Mouse (Mus musculus): ENCODE results near the gene E030025P04Rik. TPM values are rescaled to one million over a fixed set of nuclear protein-coding genes. Genes with fewer than 3 reads are reported as not detected.

E030025P04Rik gene
- total RNA-seq (2021), result not detected

DNA sequence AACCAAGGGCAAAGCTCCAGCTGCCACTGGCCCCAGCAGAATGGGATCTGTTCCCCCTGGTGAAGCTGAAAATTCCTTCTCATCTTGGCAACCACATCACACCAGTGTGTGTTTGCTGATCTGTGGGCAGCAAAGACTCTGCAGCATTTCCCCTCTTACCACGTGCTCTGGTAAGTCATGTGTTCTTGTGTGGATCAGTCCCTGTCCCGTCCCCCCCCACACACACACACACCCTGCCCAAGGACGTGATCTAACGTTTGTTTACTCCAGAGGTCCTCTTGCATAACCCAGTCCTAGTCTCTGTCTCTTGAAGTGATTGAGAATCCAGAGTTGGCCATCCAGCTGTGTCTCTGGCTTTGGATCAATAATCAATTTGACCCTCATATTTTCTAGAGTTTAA lies at the start of gene E030025P04Rik:
TSS of gene E030025P04Rik (minus strand) at position 134 of the 400 bp plus-strand sequence.
- DNase-seq (ENCODE audit: low spot score), result no peak
- intact Hi-C loops (cut with DNase I), result no loop called here

- peak; percentile 11 for DNase-seq (ENCODE audit: low spot score)
- intact Hi-C loops (cut with DNase I), result loop anchor here (1.0 to 2.0 kb wide), 2 partner anchors 268 to 742 kb away; no protein-coding TSS in a partner anchor
Observed at GRCm38 (mm10) chr11:109192673-109193557, 48.7 kb upstream of the E030025P04Rik start.

- DNase-seq (ENCODE audit: low spot score), result no peak
- intact Hi-C loops (cut with DNase I), result no loop called here
Observed at GRCm38 (mm10) chr11:109188235-109188634, 44.1 kb upstream of the E030025P04Rik start.

DNA sequence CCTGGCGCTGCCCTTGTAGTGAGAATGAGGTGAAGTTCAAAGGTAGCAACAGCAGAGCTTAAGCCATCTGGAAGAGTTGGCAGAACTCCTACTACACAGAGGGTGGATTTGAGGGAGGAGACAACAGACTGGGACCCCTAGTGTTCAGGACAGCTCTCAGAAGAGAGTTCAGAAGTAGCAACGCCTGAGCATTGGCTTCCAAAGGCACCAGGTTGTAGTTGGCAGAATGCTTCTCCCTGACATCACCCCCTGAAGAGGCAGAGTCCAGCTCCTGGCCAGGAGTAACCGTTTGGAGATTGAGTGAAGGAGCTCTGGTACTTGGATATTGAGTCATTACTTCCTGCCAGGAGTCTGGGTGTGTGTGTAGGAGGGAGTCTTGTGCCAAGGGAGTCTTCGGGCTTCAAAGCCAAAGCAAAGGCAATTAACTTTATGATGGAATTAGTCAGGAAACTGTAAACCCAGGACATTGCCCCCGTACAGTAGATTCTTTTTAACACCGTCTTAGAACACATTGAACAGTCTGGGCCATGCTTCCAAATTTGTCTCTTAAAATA lies 43.5 kb upstream of the E030025P04Rik start:
- no peak for DNase-seq (ENCODE audit: low spot score)
- intact Hi-C loops (cut with DNase I), result no loop called here

- intact Hi-C loops (cut with DNase I), result no loop called here
- no peak for DNase-seq (ENCODE audit: low spot score)
Observed at GRCm38 (mm10) chr11:109181118-109181517, 36.9 kb upstream of the E030025P04Rik start.

DNA sequence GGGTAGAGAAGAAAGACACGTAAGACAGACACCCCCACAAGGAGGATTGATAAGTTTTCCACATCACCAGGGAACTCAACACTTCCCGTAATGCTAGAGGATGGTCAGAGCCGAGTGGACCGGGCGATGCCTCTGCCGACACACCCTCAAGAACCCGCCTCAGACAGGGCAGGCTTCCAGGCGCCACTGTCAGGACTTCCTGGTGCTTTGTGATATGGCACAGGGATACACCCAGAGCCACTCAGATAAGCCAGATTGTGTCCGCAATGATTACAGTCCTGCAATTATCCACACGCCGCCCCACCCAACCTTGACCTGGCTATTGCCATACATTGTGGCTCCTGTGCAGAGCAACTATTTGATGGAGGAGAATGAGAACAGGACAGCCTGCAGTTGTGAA lies 36.1 kb upstream of the E030025P04Rik start:
- DNase-seq (ENCODE audit: low spot score), result no peak
- intact Hi-C loops (cut with DNase I), result no loop called here

DNA sequence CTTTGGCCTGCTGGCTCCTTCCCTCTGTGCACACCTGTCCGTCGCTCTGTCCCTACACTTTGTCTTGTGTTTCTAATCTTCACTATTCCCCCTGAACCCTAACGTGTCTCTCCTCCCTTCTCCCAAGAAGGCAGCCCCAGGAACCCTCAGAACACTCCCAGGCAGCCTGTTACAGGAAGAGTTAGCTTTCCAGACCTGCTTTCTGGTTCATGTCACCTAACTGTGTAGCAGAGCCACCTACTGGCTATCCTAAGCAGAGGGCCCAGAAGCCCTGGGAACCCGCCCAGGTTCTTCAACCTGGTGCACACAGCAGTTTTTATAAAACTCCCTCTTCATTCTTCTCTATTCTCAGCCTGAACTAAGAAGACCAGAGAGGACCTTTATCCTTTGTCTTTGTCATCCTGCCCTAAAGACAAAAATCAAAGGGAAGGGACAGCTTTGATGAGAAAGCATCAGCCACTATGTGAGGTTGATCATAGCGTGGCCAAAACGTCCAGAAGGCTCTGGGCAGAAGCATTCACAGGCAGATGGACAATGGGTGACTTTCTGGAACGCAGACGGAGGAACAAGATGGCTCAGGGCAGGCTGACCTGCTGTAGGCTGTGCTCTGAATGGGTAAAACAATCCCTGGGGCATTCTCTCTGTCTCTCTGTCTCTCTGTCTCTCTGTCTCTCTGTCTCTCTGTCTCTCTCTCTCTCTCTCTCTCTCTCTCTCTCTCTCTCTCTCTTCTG lies 34.8 kb upstream of the E030025P04Rik start:
- DNase-seq (ENCODE audit: low spot score), result no peak
- intact Hi-C loops (cut with DNase I), result loop anchor here (5.0 kb wide), 2 partner anchors 257 to 732 kb away; partner anchors contain the start of gene Axin2

- intact Hi-C loops (cut with DNase I), result loop anchor here (5.0 kb wide), 2 partner anchors 253 to 728 kb away; partner anchors contain the start of gene Axin2
- no peak for DNase-seq (ENCODE audit: low spot score)
Observed at GRCm38 (mm10) chr11:109175376-109175969, 31.3 kb upstream of the E030025P04Rik start.

DNA sequence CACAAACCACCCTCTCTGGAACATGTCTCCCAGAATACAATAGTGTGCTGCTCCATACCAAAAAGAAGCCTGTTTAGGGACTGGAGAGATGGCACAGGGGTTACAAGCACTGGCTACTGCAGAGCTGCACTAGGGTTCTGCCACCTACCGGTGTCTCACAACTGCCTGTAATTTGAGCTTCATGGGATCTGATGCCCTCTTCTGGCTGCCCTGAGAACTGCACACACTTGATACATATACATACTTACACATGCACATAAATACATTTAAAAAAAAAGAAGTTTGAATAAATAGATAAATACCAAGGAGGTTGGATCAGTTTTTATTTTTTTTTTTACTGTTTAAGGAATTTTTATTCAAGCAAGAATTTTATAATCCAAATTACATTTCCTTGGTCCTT lies 28.1 kb upstream of the E030025P04Rik start:
- intact Hi-C loops (cut with DNase I), result no loop called here
- DNase-seq (ENCODE audit: low spot score), result no peak

- intact Hi-C loops (cut with DNase I), result no loop called here
- DNase-seq (ENCODE audit: low spot score), result no peak
Observed at GRCm38 (mm10) chr11:109170771-109171170, 26.6 kb upstream of the E030025P04Rik start.

DNA sequence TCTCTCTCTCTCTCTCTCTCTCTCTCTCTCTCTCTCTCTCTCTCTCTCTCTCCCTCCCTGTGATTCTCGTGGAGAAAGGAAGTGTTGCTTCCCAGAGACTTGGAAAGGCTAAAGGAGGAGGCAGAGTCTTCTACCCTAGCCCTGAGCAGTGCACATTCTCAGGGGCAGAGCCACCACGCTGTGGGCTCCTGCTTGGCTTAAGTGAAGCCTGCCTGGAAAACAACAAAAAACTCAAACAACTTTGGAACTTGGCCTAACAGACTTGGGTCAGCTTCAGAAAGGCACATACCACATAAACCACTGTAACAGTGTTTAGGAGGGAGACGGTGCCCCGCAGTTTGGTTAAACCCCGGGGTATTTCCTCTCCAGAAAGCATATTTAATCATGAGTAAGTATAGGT lies 13.5 kb upstream of the E030025P04Rik start:
- intact Hi-C loops (cut with DNase I), result no loop called here
- DNase-seq (ENCODE audit: low spot score), result no peak

GRCm38 (mm10) chr11:109144890-109145341 lies 747 bp upstream of the E030025P04Rik start:
- DNase-seq (ENCODE audit: low spot score), result no peak
- intact Hi-C loops (cut with DNase I), result no loop called here

- intact Hi-C loops (cut with DNase I), result no loop called here
- DNase-seq (ENCODE audit: low spot score), result peak; percentile 20
Observed at GRCm38 (mm10) chr11:109126482-109126881, 17.7 kb downstream of the E030025P04Rik start.

DNA sequence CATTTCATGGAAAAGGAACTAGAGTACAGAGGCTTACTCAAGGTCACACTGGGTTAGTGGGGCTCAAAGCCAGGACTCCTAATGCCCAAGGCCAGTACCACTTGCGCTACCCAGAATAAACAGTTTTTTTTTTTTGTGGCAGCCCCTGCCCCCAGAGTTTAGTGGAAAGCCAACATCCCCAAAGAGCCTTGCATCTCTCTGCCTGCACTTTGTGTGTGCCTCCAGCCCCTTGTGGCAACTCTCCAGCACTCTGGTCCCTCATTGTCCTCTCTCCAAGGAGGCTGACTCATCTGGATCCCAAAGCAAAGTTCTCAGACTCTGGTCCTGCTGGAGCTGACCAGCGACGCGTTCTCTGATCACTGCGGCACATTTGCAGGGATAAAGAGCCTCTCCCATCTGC lies 18.7 kb downstream of the E030025P04Rik start:
- DNase-seq (ENCODE audit: low spot score), result peak; percentile 16
- intact Hi-C loops (cut with DNase I), result no loop called here

DNA sequence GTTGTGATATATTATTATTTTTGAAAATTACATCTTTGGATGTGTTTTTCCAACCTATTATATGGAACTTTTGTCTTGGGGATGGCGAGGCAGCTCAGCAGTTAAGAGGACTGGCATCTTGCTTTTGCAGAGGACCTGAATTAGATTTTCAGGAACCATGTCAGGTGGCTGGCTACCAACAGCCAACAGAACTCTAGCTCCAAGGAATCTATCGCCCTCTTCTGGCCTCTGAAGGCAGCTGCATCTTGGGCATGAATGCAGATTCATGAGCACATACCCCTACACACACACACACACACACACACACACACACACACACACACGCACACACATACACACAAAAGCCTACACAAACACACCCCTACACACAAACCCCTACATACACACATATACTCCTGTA lies 19.9 kb downstream of the E030025P04Rik start:
- DNase-seq (ENCODE audit: low spot score), result no peak
- intact Hi-C loops (cut with DNase I), result no loop called here

GRCm38 (mm10) chr11:109109826-109110346 lies 34.3 kb downstream of the E030025P04Rik start:
- DNase-seq (ENCODE audit: low spot score), result no peak
- intact Hi-C loops (cut with DNase I), result no loop called here

DNA sequence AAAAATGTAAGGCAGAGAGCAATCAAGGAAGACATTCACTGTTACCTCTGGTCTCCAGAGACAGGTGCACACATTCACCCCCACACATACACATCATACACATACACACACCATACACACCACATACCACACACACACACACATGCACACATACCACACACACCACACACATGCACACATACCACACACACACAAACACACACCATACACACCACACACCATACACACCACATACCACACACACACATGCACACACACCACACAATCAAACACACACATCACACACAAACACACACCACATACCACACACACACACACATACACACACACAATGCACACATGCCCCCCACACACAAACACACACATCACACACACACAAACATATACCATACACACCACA lies 35.1 kb downstream of the E030025P04Rik start:
- DNase-seq (ENCODE audit: low spot score), result no peak
- intact Hi-C loops (cut with DNase I), result no loop called here

GRCm38 (mm10) chr11:109107518-109108205 lies 36.5 kb downstream of the E030025P04Rik start:
- intact Hi-C loops (cut with DNase I), result no loop called here
- DNase-seq (ENCODE audit: low spot score), result no peak

DNA sequence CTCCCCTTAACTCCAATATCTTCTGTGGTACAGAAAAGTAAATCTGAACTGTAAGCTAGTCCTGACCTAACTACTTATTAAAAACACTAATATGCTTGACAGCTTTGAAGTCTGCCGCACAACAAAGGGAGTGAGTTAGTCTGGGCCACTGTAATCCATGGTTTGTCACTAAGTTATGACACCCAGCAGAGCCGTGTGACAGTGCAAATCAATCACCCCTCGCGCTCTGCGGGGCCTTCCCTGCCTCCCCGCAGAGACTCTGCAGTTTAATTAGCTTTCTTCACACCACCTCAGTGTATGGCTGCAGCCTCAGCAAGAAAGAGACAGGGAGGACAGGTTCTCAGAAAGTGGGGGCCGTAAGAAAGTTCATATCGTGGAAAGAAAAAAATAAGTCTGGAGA lies 37.4 kb downstream of the E030025P04Rik start:
- intact Hi-C loops (cut with DNase I), result no loop called here

More for the DNA sequence above, 37.4 kb downstream of the E030025P04Rik start:
- no peak for DNase-seq (ENCODE audit: low spot score)
